Comparison of ENCODE assay signal across 18 mouse cellular contexts in the genomic region with DNA sequence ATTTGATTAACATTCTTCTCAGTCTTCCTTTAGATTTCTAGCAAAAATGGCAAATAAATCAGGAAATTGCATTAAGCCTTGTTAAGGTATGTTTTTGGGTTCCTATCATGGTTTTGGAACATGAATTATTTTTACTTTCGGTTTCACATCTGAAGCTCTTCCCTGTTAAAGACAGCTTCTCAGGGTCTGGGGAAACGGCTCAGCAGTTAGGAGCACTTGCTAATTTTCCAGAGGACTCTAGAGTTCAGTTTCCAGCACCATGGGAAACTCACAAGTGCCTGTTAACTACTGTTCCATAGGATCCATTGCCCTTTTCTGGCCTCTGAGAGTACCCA. TPM values are rescaled to one million over a fixed set of nuclear protein-coding genes. Genes with fewer than 3 reads are reported as not detected.
A peak's percentile ranks its signal among the peaks of the same experiment; 100 is the strongest.
DNase-seq lines count a peak whose midpoint lies in the region; ATAC-seq and TF ChIP-seq lines count a peak whose summit lies in the region.
"Had no signal": no experiment of that assay in that cellular context is flagged by ENCODE, and none has a peak within 500 bp of the region (broad histone marks: within the 10 kb centered on the region; RNA-seq: fewer than 3 reads in every experiment).

No protein-coding gene starts in this region.

- H3K4me2 ChIP-seq in liver, embryonic 14.5 days (ENCODE audit: low read depth) = 0 out of 2 replicates have a peak overlapping the region, but pooled peaks have one; percentile 18
- H3K4me2 ChIP-seq in liver, postnatal 0 days (ENCODE audit: low read depth, low read length) = peak overlapping the region; percentile 55
- H3K4me2 ChIP-seq: embryonic facial prominence, embryonic 13.5 days; heart, embryonic 13.5 days; limb, embryonic 15.5 days had no signal

- no peak for ATAC-seq in liver, embryonic 14.5 days (ENCODE audit: insufficient read depth)
- ATAC-seq in liver, postnatal 0 days = no peak

- no peak overlapping the region for H3K4me3 ChIP-seq in liver, embryonic 14.5 days (ENCODE audit: insufficient read depth in 1 of 2, low read depth in 2 of 2, low read length in 2 of 2)
- H3K4me3 ChIP-seq in liver, postnatal 0 days (ENCODE audit: low read depth, low read length) = no peak overlapping the region
- H3K4me3 ChIP-seq: embryonic facial prominence, embryonic 13.5 days; forebrain, embryonic 10.5 days; heart, embryonic 13.5 days; limb, embryonic 15.5 days had no signal

- WGBS in liver, embryonic 14.5 days (ENCODE audit: insufficient replicate concordance) = 61% methylated on average over 2 of the region's 2 CpGs
- WGBS in liver, postnatal 0 days (ENCODE audit: insufficient replicate concordance) = 49% methylated on average over 2 of the region's 2 CpGs

- DNase-seq in liver, embryonic 14.5 days (ENCODE audit: low read depth in 3 of 3, low spot score in 3 of 3) = no peak
- no peak for DNase-seq in liver
- peak; percentile 61 for DNase-seq in CD4-positive helper T cell, adult 2 months (ENCODE audit: low read depth, low spot score)
- DNase-seq in T-cell, adult 2 months (ENCODE audit: low spot score) = peak; percentile 4
- no peak for DNase-seq in liver, postnatal 0 days
- no peak for DNase-seq in retina, postnatal 1 day
- no peak for DNase-seq in layer of hippocampus, adult 11-12 months (ENCODE audit: low spot score)
- no peak for DNase-seq in heart, adult 9 months (ENCODE audit: low spot score in 2 of 2)
- DNase-seq: adrenal gland, postnatal 10 days; cerebellum, postnatal 36 days; kidney, adult 11 months; kidney, postnatal 36 days; right cerebral cortex, postnatal 25 days; thymus, adult 2 months had no signal

- TF ChIP-seq EP300 in liver, embryonic 14.5 days (IDR thresholded peaks at IDR 0.05; ENCODE audit: low read depth) = no peak
- no peak for TF ChIP-seq EP300 in liver, postnatal 0 days (IDR thresholded peaks at IDR 0.05; ENCODE audit: low read depth)

- no peaks in the 10 kb centered on the region for H3K36me3 ChIP-seq in liver, embryonic 14.5 days (replicated peaks; ENCODE audit: control insufficient read depth, insufficient read depth, low read depth)
- peaks cover 3% of the 10 kb centered on the region; the same call in 1 of the 2 replicates for H3K36me3 ChIP-seq in liver, postnatal 0 days (replicated peaks; ENCODE audit: insufficient read depth, low read length)

- no peaks in the 10 kb centered on the region for H3K9me3 ChIP-seq in liver, embryonic 14.5 days (ENCODE audit: control insufficient read depth, low read length)
- no peaks in the 10 kb centered on the region for H3K9me3 ChIP-seq in liver, postnatal 0 days (ENCODE audit: low read length)
- H3K9me3 ChIP-seq: embryonic facial prominence, embryonic 13.5 days; forebrain, embryonic 10.5 days; heart, embryonic 13.5 days; limb, embryonic 15.5 days had no signal

- no peak overlapping the region for H3K27ac ChIP-seq in liver, embryonic 14.5 days
- no peak overlapping the region for H3K27ac ChIP-seq in liver, postnatal 0 days (ENCODE audit: low read depth)
- H3K27ac ChIP-seq: embryonic facial prominence, embryonic 13.5 days; forebrain, embryonic 10.5 days; heart, embryonic 13.5 days; limb, embryonic 15.5 days had no signal

- no peak for TF ChIP-seq CTCF in liver, embryonic 14.5 days (IDR thresholded peaks at IDR 0.05; ENCODE audit: low read depth)
- no peak for TF ChIP-seq CTCF in liver, postnatal 0 days (IDR thresholded peaks at IDR 0.05; ENCODE audit: low read depth)

- peaks cover 0 to 2% of the 10 kb centered on the region in 2 experiments; a peak in 3 of 4 replicates for H3K4me1 ChIP-seq in liver, embryonic 14.5 days (replicated peaks; ENCODE audit: control insufficient read depth in 2 of 2, insufficient read depth in 2 of 2, low read length in 1 of 2)
- no peaks in the 10 kb centered on the region for H3K4me1 ChIP-seq in liver, postnatal 0 days (ENCODE audit: insufficient read depth)
- H3K4me1 ChIP-seq: embryonic facial prominence, embryonic 13.5 days; limb, embryonic 15.5 days had no signal

- no peaks in the 10 kb centered on the region for H3K27me3 ChIP-seq in liver, embryonic 14.5 days (ENCODE audit: control insufficient read depth, insufficient read depth, low read length)
- no peaks in the 10 kb centered on the region for H3K27me3 ChIP-seq in liver, postnatal 0 days (ENCODE audit: insufficient read depth, low read length)
- H3K27me3 ChIP-seq: embryonic facial prominence, embryonic 13.5 days; heart, embryonic 13.5 days; limb, embryonic 15.5 days had no signal

- no peak overlapping the region for H3K9ac ChIP-seq in liver, embryonic 14.5 days (replicated peaks)
- no peak overlapping the region for H3K9ac ChIP-seq in liver, postnatal 0 days (replicated peaks)
- H3K9ac ChIP-seq: embryonic facial prominence, embryonic 13.5 days; heart, embryonic 13.5 days; limb, embryonic 15.5 days had no signal

RNA-seq across cellular contexts. Expression of gene Chrm4, which starts 50.3 kb away (rescaled TPM):
- polyA plus RNA-seq in liver, embryonic 14.5 days (2012; rRNA removed) = 0.06 and 0.08 TPM in 2 replicates
- polyA plus RNA-seq in liver, embryonic 14.5 days (2014; fragmentation: Nextera tagmentation; extraction: Ambion mirVana) = not detected in 2 replicates
- polyA plus RNA-seq in liver, postnatal 0 days (2015; fragmentation: Nextera tagmentation; extraction: Ambion mirVana) = not detected in 2 replicates
- polyA plus RNA-seq: heart, embryonic 13.5 days had no signal

RNA-seq across cellular contexts. Expression of gene Mdk, which starts 55.3 kb away (rescaled TPM):
- 13.2 and 19.3 TPM in 2 replicates for polyA plus RNA-seq in liver, embryonic 14.5 days (2012; rRNA removed)
- polyA plus RNA-seq in liver, embryonic 14.5 days (2014; fragmentation: Nextera tagmentation; extraction: Ambion mirVana) = 12.7 and 13.7 TPM in 2 replicates
- 5.0 and 6.8 TPM in 2 replicates for polyA plus RNA-seq in liver, postnatal 0 days (2015; fragmentation: Nextera tagmentation; extraction: Ambion mirVana)

Comparison
In these comparisons a context has a peak if more than half of its experiments do, and no peak if none do; other contexts are left out.
1. DNase-seq: peak in CD4-positive helper T cell, adult 2 months (single experiment) and T-cell, adult 2 months (single experiment); none in liver, embryonic 14.5 days (0 of 3), liver (single experiment), liver, postnatal 0 days (single experiment), retina, postnatal 1 day (single experiment), layer of hippocampus, adult 11-12 months (single experiment) and heart, adult 9 months (0 of 2).